Mouse (Mus musculus) stomach, embryonic 16.5 days (tissue): ENCODE data around the gene Vamp5. TPM values are rescaled to one million over a fixed set of nuclear protein-coding genes. Genes with fewer than 3 reads are reported as not detected.

Source experiments
- ATAC-seq: fragments of 200-750 bp; cut with Nextera tagmentation; 2 replicates; pipeline ENCODE4 v1.8.0; 2017; ENCODE audit warnings: moderate number of reproducible peaks, moderate TSS enrichment; ENCODE audit not compliant: insufficient read depth, low FRiP score
- H3K27ac ChIP-seq: fragments of 300-500 bp; sonication (generic); 2 replicates; pipeline ENCODE4 v1.5.1; 2014; ENCODE audit warnings: low read length
- H3K27me3 ChIP-seq: fragments of 300-500 bp; sonication (generic); 2 replicates; pipeline ENCODE4 v1.6.1; 2014; ENCODE audit warnings: low read length, control low read depth, mixed read lengths; ENCODE audit not compliant: control insufficient read depth, insufficient read depth
- H3K36me3 ChIP-seq: fragments of 300-500 bp; sonication (generic); 2 replicates; pipeline ENCODE4 v1.6.1; 2014; ENCODE audit warnings: low read length; ENCODE audit not compliant: control insufficient read depth, insufficient read depth
- H3K4me1 ChIP-seq: fragments of 300-500 bp; sonication (generic); 2 replicates; pipeline ENCODE4 v1.6.1; 2014; ENCODE audit warnings: low read length, control low read depth, mixed read lengths; ENCODE audit not compliant: control insufficient read depth, insufficient read depth
- H3K4me2 ChIP-seq: fragments of 300-500 bp; sonication (generic); 2 replicates; pipeline ENCODE4 v1.6.1; 2014; ENCODE audit warnings: low read depth, low read length, mixed read lengths
- H3K4me3 ChIP-seq: fragments of 300-500 bp; sonication (generic); replicated peaks from 2 replicates; pipeline ENCODE4 v1.5.1; 2014; ENCODE audit warnings: mild to moderate bottlenecking, low read length
- H3K9ac ChIP-seq: fragments of 300-500 bp; sonication (generic); 2 replicates; pipeline ENCODE4 v1.6.1; 2014; ENCODE audit warnings: low read length
- H3K9me3 ChIP-seq: fragments of 300-500 bp; sonication (generic); replicated peaks from 2 replicates; pipeline ENCODE4 v1.6.1; 2016; ENCODE audit warnings: low read length, control low read depth; ENCODE audit not compliant: control insufficient read depth
- WGBS: fragments of 180-500 bp; shearing (Covaris S2); extraction: QIAGEN DNeasy Blood & Tissue Kit; methylation state at CpG from one replicate; pipeline ENCODE4 v1.1.7; 2014; 5-methylcytosine and 5-hydroxymethylcytosine counted together
- polyA plus RNA-seq: library from polyadenylated mRNA; unstranded; fragments of >200 nt; fragmentation: Nextera tagmentation; extraction: Ambion mirVana; gene quantifications from 2 replicates; pipeline ENCODE4 v1.2.1, GENCODE M21; 2015

Vamp5 gene
- polyA plus RNA-seq, 1 experiment from 2014 or later: 30.4 TPM

GRCm38 (mm10) chr6:72374206-72374605 is 6.1 kb downstream of the Vamp5 start:
- Histone ChIP-seq H3K36me3 (no peaks in the 10 kb centered on the region), H3K4me2 (no peak overlapping the region), H3K4me3 (no peak overlapping the region), H3K9me3 (no peaks in the 10 kb centered on the region), H3K4me1 (peaks cover 24% of the 10 kb centered on the region), H3K27me3 (no peaks in the 10 kb centered on the region), H3K27ac (no peak overlapping the region), H3K9ac (no peak overlapping the region)
- WGBS: 49% methylated on average over 7 of the region's 7 CpGs
- ATAC-seq: no peak; the same call in 1 of the 2 replicates

GRCm38 (mm10) chr6:72373184-72373583 is 7.1 kb downstream of the Vamp5 start:
- peaks cover 24% of the 10 kb centered on the region for H3K4me1 ChIP-seq
- 67% methylated on average over 4 of the region's 4 CpGs for WGBS
- H3K4me2 ChIP-seq: no peak overlapping the region
- H3K9ac ChIP-seq: no peak overlapping the region
- no peaks in the 10 kb centered on the region for H3K27me3 ChIP-seq
- no peak overlapping the region for H3K4me3 ChIP-seq
- no peaks in the 10 kb centered on the region for H3K9me3 ChIP-seq
- no peaks in the 10 kb centered on the region for H3K36me3 ChIP-seq
- H3K27ac ChIP-seq: no peak overlapping the region
- no peak for ATAC-seq

- Histone ChIP-seq H3K36me3 (no peaks in the 10 kb centered on the region), H3K4me2 (no peak overlapping the region), H3K9me3 (no peaks in the 10 kb centered on the region), H3K4me3 (no peak overlapping the region), H3K27ac (peak overlapping the region; percentile 86), H3K9ac (peak overlapping the region; percentile 58; the same call in 1 of the 2 replicates), H3K27me3 (no peaks in the 10 kb centered on the region), H3K4me1 (peaks cover 24% of the 10 kb centered on the region)
- 18% methylated on average over 1 of the region's 1 CpGs for WGBS
- 0 out of 2 replicates have a peak, but pooled peaks have one; percentile 10 for ATAC-seq
Observed at GRCm38 (mm10) chr6:72371571-72371970, 8.7 kb downstream of the Vamp5 start.

- no peaks in the 10 kb centered on the region for H3K9me3 ChIP-seq
- H3K27me3 ChIP-seq: no peaks in the 10 kb centered on the region
- peak overlapping the region; percentile 58; the same call in 1 of the 2 replicates for H3K9ac ChIP-seq
- H3K4me2 ChIP-seq: no peak overlapping the region
- H3K27ac ChIP-seq: peak overlapping the region; percentile 86
- 30% methylated on average over 5 of the region's 5 CpGs for WGBS
- ATAC-seq: peak; percentile 56; the same call in 1 of the 2 replicates
- H3K4me1 ChIP-seq: peaks cover 24% of the 10 kb centered on the region
- H3K4me3 ChIP-seq: no peak overlapping the region
- H3K36me3 ChIP-seq: no peaks in the 10 kb centered on the region
Observed at GRCm38 (mm10) chr6:72371147-72371546, 9.1 kb downstream of the Vamp5 start.

- ATAC-seq: no peak
- Histone ChIP-seq H3K4me1 (peaks cover 24% of the 10 kb centered on the region), H3K27ac (peak overlapping the region; percentile 86), H3K4me2 (no peak overlapping the region), H3K9ac (no peak overlapping the region), H3K4me3 (no peak overlapping the region), H3K27me3 (no peaks in the 10 kb centered on the region), H3K9me3 (no peaks in the 10 kb centered on the region), H3K36me3 (no peaks in the 10 kb centered on the region)
- 70% methylated on average over 12 of the region's 12 CpGs for WGBS
Observed at GRCm38 (mm10) chr6:72370091-72370490, 10.2 kb downstream of the Vamp5 start.

GRCm38 (mm10) chr6:72369557-72369956 is 10.7 kb downstream of the Vamp5 start:
- no peaks in the 10 kb centered on the region for H3K27me3 ChIP-seq
- no peak overlapping the region for H3K9ac ChIP-seq
- WGBS: 80% methylated on average over 4 of the region's 4 CpGs
- no peaks in the 10 kb centered on the region for H3K36me3 ChIP-seq
- no peak overlapping the region for H3K27ac ChIP-seq
- ATAC-seq: no peak
- H3K9me3 ChIP-seq: no peaks in the 10 kb centered on the region
- H3K4me2 ChIP-seq: no peak overlapping the region
- peaks cover 21% of the 10 kb centered on the region for H3K4me1 ChIP-seq
- no peak overlapping the region for H3K4me3 ChIP-seq

- Histone ChIP-seq H3K36me3 (no peaks in the 10 kb centered on the region), H3K27me3 (no peaks in the 10 kb centered on the region), H3K27ac (no peak overlapping the region), H3K4me3 (no peak overlapping the region), H3K4me1 (peaks cover 13% of the 10 kb centered on the region), H3K9me3 (no peaks in the 10 kb centered on the region), H3K4me2 (no peak overlapping the region), H3K9ac (no peak overlapping the region)
- WGBS: 80% methylated on average over 4 of the region's 4 CpGs
- no peak for ATAC-seq
Observed at GRCm38 (mm10) chr6:72367460-72367974, 12.8 kb downstream of the Vamp5 start.

GRCm38 (mm10) chr6:72366844-72367443 is 13.3 kb downstream of the Vamp5 start, which contains the start of gene Rnf181:
Gene Rnf181 (minus strand): TSS chr6:72366956.
- no peak for ATAC-seq
- H3K9ac ChIP-seq: no peak within 1 kb of the TSS
- WGBS: 75% methylated on average over 4 of the region's 4 CpGs

GRCm38 (mm10) chr6:72366304-72366703 is 14.0 kb downstream of the Vamp5 start:
- ATAC-seq: no peak
- H3K36me3 ChIP-seq: no peaks in the 10 kb centered on the region
- H3K9me3 ChIP-seq: no peaks in the 10 kb centered on the region
- peaks cover 15% of the 10 kb centered on the region for H3K4me1 ChIP-seq
- H3K4me2 ChIP-seq: no peak overlapping the region
- H3K4me3 ChIP-seq: no peak overlapping the region
- no peak overlapping the region for H3K9ac ChIP-seq
- no peak overlapping the region for H3K27ac ChIP-seq
- no peaks in the 10 kb centered on the region for H3K27me3 ChIP-seq
- 64% methylated on average over 3 of the region's 3 CpGs for WGBS

More at GRCm38 (mm10) chr6:72366844-72367443, 13.3 kb downstream of the Vamp5 start, which contains the start of gene Rnf181:
- Histone ChIP-seq H3K4me2 (no peak within 1 kb of the TSS), H3K9me3 (no peaks in the 10 kb centered on the region), H3K4me1 (peaks cover 13% of the 10 kb centered on the region), H3K36me3 (no peaks in the 10 kb centered on the region), H3K27ac (no peak within 1 kb of the TSS), H3K4me3 (no peak within 1 kb of the TSS), H3K27me3 (no peaks in the 10 kb centered on the region)
